Mouse (Mus musculus) gastrocnemius, postnatal 36 days (tissue): Measurements from ENCODE around the gene Kbtbd12. TPM values are rescaled to one million over a fixed set of nuclear protein-coding genes. Genes with fewer than 3 reads are reported as not detected.

ENCODE experiments used
- DNase-seq, 2 experiments: peaks; one replicate each; pipeline ENCODE4 v3.0.0; 2022
- intact Hi-C: fragments of 180-260 bp; cut with DNase I; formaldehyde crosslinking; loops from one replicate; pipeline ENCODE4 v1.15.1; 2025
- total RNA-seq, 2 experiments: library from RNA; stranded (reverse); gene quantifications; 2 replicates each; pipeline ENCODE4 v1.2.3; 2021

Gene Kbtbd12
- total RNA-seq, 2 experiments from 2014 or later: 72.8 to 73.4 TPM

DNA sequence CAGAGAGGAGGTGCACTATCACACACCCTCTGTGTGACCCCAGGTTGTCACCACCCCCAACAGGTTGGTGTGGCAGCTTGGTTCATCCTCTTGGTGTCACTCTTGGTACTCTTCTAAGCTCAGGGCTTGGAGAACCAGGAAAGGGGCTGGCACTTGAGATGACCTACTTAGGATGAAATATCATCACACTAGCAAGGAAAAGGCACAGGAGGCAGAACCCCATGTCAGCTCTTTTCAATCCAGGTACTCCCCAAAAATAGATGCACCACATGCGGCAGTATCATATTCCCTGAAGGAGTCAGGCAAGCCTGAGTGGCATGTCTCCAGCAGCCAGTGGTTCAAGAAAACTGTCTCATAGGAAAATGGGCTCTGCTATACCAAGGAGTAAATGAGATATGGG, 79.7 kb downstream of the Kbtbd12 start:
- peak; percentile 32 to 40 for DNase-seq
- intact Hi-C loops: loop anchor here (5.0 kb wide), 2 partner anchors 269 to 349 kb away; no protein-coding TSS in a partner anchor

DNA sequence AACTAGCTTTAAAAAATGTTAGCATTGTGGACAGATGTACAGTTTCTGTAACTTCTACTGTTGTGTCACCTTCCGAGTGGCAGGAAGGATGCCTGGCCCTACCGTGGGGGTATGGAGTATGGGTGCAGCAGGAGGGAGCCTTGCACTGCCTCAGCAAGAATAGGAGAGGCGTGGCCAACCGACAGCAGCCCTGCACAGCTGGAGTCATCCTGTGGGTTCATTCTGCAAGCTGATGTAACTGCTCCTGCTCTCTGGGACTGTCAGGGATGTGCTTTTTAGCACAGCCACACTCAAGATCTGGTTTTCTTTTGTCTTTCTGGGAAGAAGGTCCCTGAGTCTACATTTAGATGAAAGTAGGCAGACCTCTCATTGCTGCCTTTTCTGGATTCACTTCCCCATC, 80.2 kb downstream of the Kbtbd12 start:
- intact Hi-C loops: loop anchor here (5.0 kb wide), 2 partner anchors 270 to 350 kb away; no protein-coding TSS in a partner anchor

DNA sequence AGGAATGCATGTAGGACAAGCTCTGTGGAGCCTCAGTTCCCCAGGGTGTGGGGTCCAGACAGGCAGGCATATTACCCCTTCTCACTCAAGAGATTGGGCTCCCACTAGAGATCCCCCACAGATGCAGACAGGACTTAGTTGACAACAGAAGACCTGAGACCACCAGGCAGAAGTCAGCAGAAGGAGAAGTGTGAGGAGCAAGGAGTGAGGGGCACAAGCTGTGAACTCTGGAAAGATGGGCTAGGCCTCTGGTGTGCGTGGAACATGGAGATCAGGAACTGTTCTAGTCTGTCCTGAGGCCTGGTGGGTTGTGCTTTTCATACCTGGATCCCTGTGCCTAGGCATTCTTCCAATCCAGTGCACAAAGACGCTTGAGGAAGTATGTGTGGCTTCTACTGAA, 87.8 kb downstream of the Kbtbd12 start:
- intact Hi-C loops: loop anchor here (5.0 kb wide), 2 partner anchors 342 to 362 kb away; no protein-coding TSS in a partner anchor
- DNase-seq: no peak

More for the DNA sequence above, 80.2 kb downstream of the Kbtbd12 start:
- no peak for DNase-seq

DNA sequence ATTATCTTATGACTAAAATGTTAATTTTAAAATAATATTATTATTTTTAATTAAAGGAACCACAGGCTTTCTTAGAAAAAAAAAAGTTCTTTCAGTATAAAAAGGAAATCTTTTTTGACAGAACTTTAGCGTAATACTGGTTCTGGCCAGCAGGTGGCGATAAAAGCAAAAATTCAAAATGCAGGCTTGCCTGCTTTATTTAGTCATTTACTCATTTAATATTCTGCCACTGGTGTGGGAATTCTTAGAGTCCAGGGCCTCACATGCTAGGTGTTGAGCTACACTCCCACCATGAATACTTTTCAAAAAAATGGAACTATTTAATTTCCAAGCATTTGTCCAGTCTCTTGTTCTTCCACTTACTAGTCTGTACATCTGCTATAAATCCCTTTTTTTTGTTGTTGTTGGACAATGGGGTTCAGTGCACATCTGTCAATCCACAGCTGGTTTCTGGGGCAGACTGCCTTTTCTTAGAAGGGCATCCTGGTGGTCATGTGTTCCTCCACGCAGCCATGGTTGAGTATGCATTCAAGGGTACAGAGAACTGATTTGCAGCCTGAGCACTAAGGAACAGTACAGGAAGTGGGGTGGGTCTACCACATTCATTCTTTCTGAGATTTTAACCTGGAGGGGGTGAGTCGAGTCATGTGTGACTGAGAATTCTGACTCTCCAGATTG, 88.5 kb downstream of the Kbtbd12 start:
- DNase-seq: peak in 1 of 2 experiments; percentile 39
- intact Hi-C loops: loop anchor here (5.0 kb wide), 2 partner anchors 343 to 363 kb away; no protein-coding TSS in a partner anchor

DNA sequence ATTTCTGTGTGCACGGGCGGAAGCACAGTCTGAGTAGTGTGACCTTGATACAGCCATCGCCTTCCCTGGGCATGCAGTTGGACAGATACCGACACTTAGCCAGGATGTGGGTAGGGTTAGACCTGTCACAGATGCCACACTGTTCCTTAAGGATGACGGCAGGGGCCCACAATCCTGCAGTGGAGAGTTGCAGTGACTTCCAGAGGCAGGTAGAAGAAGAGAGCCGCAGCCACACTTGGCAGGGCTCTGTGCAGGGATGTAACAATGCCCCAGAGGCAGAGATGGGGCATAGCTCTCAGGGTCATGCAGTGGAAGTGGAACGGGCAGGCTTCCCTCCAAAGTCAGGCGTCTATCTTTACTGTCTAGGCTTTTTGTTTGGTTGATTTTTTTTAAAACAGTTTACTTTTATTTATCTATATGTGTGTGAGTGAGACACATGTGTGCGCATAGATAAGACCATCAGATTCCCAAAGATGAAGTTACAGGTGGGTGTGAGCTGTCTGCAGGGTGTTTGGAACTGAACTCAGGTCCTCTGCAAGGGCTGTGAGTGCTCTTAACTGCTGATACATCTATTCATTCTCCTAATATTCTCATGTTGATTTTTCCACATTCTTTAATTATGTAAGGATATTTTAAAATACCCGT, 89.2 kb downstream of the Kbtbd12 start:
- intact Hi-C loops: loop anchor here (5.0 kb wide), 2 partner anchors 344 to 364 kb away; no protein-coding TSS in a partner anchor
- no peak for DNase-seq

DNA sequence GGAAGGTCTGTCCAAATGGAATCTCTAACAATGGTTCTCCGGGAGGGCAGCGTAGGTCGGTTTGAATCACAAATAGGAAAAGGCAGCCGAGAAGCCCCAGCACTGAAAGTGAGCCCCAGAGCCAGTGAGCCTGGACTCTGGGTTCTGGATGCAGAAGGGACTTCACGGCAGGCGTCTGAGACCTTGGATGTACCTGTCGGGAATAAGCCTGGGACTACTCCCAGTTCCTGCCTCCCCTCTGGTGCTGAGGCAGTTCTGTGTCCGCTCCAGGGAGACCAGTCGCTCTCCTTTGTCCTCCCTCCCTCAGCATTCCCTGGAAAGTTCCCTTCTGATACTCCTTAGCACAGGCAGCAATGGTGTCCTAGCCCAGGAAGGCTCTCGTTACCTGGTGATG, 92.4 kb downstream of the Kbtbd12 start:
- DNase-seq: no peak
- intact Hi-C loops: loop anchor here (5.0 kb wide), 2 partner anchors 347 to 367 kb away; no protein-coding TSS in a partner anchor

DNA sequence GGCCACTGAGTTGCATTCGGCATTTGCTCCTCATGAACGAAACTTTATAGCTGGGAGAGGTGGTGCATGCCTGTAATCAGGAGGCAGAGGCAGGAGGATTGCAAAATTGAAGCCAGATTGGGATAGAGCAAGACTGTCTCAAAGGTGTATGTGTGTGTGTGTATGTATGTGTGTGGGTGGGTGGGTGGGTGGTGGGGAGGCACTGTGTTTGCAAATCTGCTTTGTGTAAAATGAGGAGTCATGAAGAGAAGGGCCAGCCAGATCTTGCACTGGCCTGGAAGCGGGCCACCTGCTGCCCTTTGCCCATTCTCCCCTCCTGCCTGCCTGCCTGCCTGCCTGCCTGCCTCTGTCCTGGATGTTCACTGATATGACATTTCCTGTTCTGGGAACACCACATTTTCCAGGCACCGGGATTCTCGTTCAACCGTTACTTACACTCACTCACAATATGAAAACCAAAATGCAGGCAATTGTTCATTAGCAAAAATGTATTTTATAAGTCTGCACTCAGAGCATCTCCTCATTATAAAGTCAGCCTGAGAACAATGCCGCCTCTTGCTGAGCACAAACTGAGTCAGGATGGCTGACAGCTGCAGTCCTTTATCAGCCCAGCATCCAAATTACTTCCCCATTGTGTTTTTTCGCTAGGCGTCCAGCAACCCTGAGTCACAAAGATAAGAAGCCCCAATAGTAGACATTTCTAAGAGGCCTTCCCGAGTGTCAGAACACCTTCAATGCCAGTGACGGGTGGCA, 92.9 kb downstream of the Kbtbd12 start:
- intact Hi-C loops: loop anchor here (5.0 kb wide), 2 partner anchors 347 to 367 kb away; no protein-coding TSS in a partner anchor
- DNase-seq: no peak

DNA sequence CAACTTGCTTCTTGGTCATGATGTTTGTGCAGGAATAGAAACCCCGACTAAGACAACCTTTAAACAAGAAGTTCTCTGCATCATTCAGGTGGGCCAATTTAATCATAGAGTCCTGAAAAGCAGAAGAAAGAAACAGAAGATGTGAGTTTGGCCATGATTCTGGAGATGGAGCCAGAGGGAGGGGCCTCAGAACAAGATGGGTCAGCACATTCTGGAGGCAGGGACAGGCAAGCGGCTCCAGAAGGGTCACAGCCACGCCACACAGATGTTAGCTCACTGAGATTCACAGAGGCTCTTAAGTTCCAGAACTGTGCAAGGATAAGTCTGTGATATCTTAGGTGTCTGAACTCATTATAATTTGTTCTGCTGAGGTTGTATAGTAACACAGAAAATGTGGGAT, 93.5 kb downstream of the Kbtbd12 start:
- intact Hi-C loops: no loop called here
- no peak for DNase-seq

DNA sequence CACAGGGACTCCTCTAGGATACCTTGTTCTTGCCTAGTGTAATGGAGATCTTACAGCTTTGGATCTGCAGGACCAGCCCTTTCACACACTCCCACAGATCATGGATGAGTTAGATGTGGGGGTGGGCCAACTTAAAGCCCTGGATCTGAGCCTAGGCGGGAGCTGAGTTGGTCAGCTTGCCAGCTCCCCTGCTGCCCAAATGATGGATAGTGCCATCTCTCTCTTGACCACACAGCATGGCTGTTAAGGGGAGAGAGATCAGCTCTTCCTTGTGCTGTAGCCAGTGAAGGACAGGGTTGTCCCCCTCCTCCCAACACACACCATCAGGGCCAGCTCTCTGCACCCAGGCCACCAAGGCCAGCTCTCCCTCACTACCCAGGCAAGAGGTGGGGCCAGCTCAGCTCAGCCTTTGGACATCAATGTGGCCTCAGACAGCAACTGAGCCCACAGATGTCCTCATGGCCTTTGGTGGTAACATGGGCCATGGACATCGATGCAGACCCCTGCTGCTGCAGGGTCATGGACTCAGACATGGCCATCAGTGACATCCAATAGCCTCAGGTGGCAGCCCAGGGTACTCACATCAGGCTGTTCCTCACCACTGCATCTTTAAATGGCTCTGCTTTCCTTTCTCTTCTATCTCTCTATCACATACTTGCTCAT, 97.5 kb downstream of the Kbtbd12 start:
- intact Hi-C loops: no loop called here
- no peak for DNase-seq

DNA sequence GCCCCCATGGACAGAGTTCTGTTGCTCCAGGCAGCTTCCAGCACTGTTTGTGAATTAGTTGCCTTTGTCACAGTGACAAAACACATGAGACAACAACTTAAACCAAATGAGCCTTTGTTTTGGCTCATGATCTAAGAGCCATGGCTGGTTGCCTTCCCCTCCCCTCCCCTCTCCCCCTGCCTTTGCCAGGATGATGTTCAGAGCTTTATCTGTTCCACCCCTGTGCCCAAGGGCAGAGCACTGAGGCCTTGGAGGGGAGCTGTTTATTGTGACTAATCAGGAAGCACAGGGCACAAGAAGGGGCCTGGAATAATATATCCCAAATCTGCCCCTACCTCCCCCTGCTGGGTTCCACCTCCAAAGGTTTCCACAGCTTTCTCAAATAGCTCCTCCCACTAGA, 107.4 kb downstream of the Kbtbd12 start:
- intact Hi-C loops: no loop called here
- DNase-seq: no peak

DNA sequence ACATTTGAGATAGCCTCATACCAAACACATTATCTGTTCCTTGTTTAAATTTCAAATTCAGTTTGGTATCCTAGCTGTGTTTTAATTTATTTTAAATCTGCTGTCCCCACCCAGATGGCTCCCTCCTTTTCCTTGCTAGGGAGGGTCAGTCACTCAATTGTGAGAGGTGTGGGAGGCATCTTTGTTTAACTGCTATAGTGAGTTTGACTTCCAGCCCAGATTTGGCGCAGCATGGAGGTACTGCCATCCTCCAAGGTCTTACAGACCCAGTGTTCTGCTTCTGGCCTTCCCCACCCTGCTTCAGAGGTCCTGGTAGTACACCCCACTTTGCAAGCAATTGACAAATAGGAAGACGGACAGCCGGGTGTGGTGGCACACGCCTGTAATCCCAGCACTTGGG, 113.7 kb downstream of the Kbtbd12 start:
- intact Hi-C loops: no loop called here
- DNase-seq: no peak

DNA sequence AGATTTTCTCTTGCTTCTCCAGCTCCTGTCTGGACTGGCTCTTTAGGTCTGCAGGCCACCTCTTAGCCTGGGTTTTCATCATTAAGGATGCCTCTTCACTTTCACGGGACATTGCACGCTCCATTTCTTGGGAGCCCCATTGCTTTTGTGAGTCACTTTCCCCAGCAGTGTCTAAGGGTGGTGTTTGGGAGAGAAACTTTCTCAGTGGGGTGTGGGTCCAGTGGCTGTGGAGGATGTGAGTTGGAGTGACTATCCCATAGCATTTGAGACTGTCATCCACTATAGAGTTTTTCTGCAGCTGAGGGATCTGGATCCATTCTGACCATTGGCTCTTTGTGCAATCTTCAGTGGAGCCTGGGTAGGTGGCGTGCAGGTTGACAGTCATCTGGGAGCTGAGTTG, 114.3 kb downstream of the Kbtbd12 start:
- intact Hi-C loops: no loop called here

DNA sequence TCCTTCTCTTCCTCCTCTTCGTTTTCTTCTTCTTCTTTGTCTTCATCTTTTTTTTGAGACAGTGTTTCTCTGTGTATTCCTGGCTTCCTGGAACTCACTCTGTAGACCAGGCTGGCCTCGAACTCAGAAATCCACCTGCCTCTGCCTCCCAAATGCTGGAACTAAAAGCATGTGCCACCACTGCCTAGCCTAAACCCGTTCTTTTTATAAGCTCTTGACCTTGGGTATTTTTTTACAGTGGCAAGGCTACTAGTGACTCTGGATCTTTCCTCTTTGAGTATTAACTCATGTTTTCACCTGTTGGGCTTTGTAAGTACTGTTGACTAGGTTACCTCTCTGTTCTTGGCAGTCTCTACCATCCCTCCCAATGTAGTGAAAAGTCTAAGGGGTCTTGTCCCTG, 114.7 kb downstream of the Kbtbd12 start:
- intact Hi-C loops: no loop called here

More for the DNA sequence above, 114.3 kb downstream of the Kbtbd12 start:
- DNase-seq: no peak

DNA sequence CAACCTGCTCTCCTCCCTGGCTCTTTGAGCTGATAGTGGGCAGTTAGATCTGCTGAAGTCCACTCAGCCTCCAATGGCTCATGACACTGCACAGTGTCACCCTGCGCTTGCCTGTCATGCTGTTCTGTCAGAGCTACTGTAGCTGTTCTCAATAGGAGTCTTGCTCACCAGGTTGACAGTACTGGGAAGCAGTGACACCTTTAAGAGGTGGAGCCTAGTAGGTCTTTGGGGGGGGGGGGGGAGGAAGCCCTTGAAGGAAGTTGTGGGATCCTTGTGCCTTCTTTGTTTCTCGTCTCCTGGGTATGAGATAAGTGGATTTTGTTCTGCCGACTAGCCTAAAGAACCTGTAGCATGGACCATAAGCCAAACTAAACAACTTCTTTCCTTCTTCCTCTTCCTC, 115.1 kb downstream of the Kbtbd12 start:
- intact Hi-C loops: no loop called here
- DNase-seq: no peak

More for the DNA sequence above, 114.7 kb downstream of the Kbtbd12 start:
- no peak for DNase-seq

DNA sequence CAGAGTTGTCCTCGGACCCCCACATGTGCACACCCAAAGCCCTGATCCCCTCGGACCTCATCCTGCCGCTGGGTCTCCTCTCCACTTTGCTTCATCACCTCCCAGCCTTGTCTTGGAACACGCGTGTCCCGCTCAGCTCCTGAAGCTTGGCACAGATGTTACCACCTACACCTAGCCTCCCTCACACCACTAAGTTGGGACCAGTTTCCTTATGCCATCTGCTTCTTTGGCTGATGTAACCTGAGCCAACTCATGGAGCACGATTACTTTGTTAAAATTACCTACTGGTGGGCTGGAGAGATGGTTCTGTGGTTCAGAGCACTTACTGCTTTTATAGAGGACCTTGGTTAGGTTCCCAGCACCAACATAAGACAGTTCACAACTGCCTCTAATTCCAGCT, 115.9 kb downstream of the Kbtbd12 start:
- intact Hi-C loops: no loop called here
- no peak for DNase-seq

DNA sequence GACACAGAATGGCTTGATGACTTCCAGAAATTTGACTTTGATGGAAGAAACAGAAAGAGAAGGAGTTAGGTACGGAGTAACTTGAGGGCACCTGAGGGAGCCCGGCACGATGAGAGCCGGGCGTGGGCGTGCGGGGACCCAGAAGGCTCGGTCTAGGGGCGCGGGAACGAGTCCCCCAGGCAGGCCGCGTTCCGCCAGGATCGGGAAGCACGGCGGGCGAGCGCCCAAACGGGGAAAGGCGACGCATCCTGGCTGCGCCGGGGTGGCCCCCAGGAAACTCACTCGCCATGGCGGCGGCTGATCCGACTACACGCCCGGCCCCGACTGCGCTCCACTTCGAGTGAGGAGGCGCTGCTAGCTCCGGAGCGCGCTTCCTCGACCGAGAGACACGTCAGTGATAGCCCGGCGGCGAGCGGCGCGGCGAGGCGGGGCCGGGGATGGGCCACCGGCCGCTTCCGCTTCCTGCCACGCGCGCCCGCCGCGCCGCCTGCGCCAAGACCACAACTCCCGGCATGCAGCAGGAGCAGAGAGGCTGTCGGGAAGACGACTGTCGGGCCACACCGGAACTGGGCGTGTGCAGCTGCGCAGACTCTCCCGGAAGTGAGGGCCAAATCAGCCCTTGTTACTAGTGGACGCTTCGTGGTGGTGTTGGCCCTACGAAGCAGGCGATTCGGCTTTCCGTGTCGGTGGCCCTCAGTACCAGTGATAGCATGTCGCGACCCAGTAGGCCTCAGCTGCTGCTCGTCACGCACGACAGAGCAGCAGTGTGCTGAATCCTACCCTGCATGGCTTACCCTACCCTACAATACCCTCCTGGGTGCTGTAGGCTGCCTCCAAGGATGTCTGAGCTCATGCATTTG, 119.1 kb downstream of the Kbtbd12 start, which contains the start of gene Sec61a1:
Gene Sec61a1, minus strand, starts transcription at position 502 of the 860 bp plus-strand sequence.
- intact Hi-C loops: no loop called here

DNA sequence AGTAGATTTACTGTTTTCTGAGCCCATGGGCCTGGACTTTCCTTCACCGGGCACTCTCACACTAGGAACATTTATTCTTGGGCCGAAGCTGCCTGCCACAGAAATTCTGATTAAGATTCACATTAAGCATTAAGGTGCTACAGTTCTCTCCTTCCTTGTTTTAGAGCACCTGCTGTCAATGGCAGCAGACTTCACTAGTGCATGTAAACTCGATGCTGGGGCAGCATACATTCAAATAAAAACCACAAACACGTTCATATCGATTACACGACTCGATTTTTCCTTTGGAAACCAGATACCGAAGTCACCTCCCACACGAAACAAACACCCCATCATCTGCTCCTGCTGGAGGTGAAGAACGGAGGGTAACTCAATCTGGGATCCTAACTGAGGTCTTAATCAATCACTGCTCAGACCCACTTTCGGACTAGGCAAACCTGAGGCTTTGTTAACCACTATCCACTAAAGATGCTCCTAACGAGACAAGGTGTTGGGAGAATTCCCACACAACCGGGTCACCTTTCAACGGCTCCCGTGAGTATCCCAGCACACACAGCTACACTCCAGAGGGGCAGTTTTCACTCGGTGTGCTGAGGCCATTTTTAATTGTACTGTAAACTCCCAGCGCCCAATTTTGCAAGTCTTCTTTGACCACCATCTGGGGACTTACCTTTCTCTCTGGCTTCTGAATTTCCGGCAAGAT, 119.9 kb downstream of the Kbtbd12 start:
- intact Hi-C loops: no loop called here
- DNase-seq: no peak

More for the DNA sequence above, 119.1 kb downstream of the Kbtbd12 start, which contains the start of gene Sec61a1:
- DNase-seq: peak; percentile 89 to 96

DNA sequence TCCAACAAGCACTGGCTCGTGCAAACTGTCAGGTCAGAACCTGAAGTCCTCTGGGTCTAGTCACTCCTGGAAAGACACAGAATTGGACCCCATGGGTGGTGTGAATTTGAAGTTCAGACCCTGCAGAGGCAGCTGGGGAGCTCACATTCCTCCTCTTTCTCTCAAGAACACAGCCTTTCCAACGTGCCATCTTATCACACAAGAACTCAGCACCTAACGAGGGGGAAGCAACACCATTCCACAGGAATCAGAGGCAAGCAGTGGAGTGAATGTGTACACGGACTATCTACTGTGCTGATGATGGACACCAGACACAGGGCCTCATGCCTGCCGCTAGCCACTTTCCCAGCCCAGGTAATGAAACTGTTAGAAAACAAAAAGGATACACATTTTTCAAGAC, 121.1 kb downstream of the Kbtbd12 start:
- peak in 1 of 2 experiments; percentile 6 for DNase-seq
- intact Hi-C loops: no loop called here

DNA sequence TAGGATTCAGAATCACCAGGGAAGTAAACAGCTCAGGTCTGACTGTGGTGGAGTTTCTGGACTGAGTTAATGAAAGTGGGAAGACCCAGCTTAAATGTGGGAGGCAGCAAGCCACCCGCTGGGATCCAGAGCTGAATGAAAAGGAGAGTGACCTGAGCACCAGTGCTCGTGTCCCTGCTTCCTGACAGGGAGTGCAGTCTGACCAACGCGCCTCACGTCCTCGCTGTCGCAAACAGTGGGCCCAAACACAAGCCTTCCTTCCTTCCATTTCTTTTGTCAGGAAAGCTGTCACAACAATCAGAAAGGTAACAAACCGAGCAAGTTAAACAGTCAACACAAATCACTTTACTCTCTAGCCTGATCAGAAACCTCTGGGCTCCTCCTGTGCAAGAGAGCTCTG, 121.8 kb downstream of the Kbtbd12 start:
- no peak for DNase-seq
- intact Hi-C loops: no loop called here
